Mouse (Mus musculus): ENCODE measurements around the gene Ppp2r5b. TPM values are rescaled to one million over a fixed set of nuclear protein-coding genes. Genes with fewer than 3 reads are reported as not detected.

The Ppp2r5b gene
- polyA plus RNA-seq, 1 experiment from 2014 or later = 61.2 TPM

- DNase-seq (ENCODE audit: low spot score) = no peak
- Histone ChIP-seq H3K27ac (ENCODE audit: low read depth, low read length) (no peak overlapping the region), H3K27me3 (ENCODE audit: control insufficient read depth, insufficient read depth, low read length) (no peaks in the 10 kb centered on the region), H3K4me2 (ENCODE audit: low read depth) (no peak overlapping the region), H3K36me3 (ENCODE audit: control insufficient read depth, insufficient read depth, low read length) (peaks cover 8% of the 10 kb centered on the region), H3K9ac (ENCODE audit: low read length) (no peak overlapping the region), H3K4me1 (ENCODE audit: control insufficient read depth, insufficient read depth, low read length) (no peaks in the 10 kb centered on the region), H3K9me3 (ENCODE audit: control insufficient read depth, low read length) (no peaks in the 10 kb centered on the region; the same call in 1 of the 2 replicates), H3K4me3 (ENCODE audit: low read depth, low read length) (no peak overlapping the region)
- 88% methylated on average over 8 of the region's 8 CpGs for WGBS
- no peak for ATAC-seq (ENCODE audit: insufficient read depth, low FRiP score, low TSS enrichment)
Observed at GRCm38 (mm10) chr19:6264945-6265344, 29.3 kb upstream of the Ppp2r5b start.

GRCm38 (mm10) chr19:6264200-6264599, 28.5 kb upstream of the Ppp2r5b start:
- Histone ChIP-seq H3K9ac (ENCODE audit: low read length) (no peak overlapping the region), H3K4me2 (ENCODE audit: low read depth) (no peak overlapping the region), H3K9me3 (ENCODE audit: control insufficient read depth, low read length) (no peaks in the 10 kb centered on the region; the same call in 1 of the 2 replicates), H3K4me3 (ENCODE audit: low read depth, low read length) (no peak overlapping the region), H3K36me3 (ENCODE audit: control insufficient read depth, insufficient read depth, low read length) (peaks cover 8% of the 10 kb centered on the region), H3K27ac (ENCODE audit: low read depth, low read length) (no peak overlapping the region), H3K27me3 (ENCODE audit: control insufficient read depth, insufficient read depth, low read length) (no peaks in the 10 kb centered on the region), H3K4me1 (ENCODE audit: control insufficient read depth, insufficient read depth, low read length) (no peaks in the 10 kb centered on the region)
- WGBS = 67% methylated on average over 9 of the region's 9 CpGs
- DNase-seq (ENCODE audit: low spot score) (no peak), ATAC-seq (ENCODE audit: insufficient read depth, low FRiP score, low TSS enrichment) (no peak)

- H3K4me3 ChIP-seq (ENCODE audit: low read depth, low read length) = no peak overlapping the region
- H3K9me3 ChIP-seq (ENCODE audit: control insufficient read depth, low read length) = no peaks in the 10 kb centered on the region; the same call in 1 of the 2 replicates
- 84% methylated on average over 8 of the region's 8 CpGs for WGBS
- no peak for DNase-seq (ENCODE audit: low spot score)
- H3K9ac ChIP-seq (ENCODE audit: low read length) = no peak overlapping the region
- peaks cover 11% of the 10 kb centered on the region for H3K36me3 ChIP-seq (ENCODE audit: control insufficient read depth, insufficient read depth, low read length)
- H3K27me3 ChIP-seq (ENCODE audit: control insufficient read depth, insufficient read depth, low read length) = no peaks in the 10 kb centered on the region
- H3K27ac ChIP-seq (ENCODE audit: low read depth, low read length) = no peak overlapping the region
- H3K4me1 ChIP-seq (ENCODE audit: control insufficient read depth, insufficient read depth, low read length) = no peaks in the 10 kb centered on the region
- no peak for ATAC-seq (ENCODE audit: insufficient read depth, low FRiP score, low TSS enrichment)
- no peak overlapping the region for H3K4me2 ChIP-seq (ENCODE audit: low read depth)
Observed at GRCm38 (mm10) chr19:6262839-6263433, 27.3 kb upstream of the Ppp2r5b start.

GRCm38 (mm10) chr19:6262222-6262621, 26.6 kb upstream of the Ppp2r5b start:
- DNase-seq (ENCODE audit: low spot score) (peak; percentile 72), ATAC-seq (ENCODE audit: insufficient read depth, low FRiP score, low TSS enrichment) (no peak)
- Histone ChIP-seq H3K36me3 (ENCODE audit: control insufficient read depth, insufficient read depth, low read length) (peaks cover 14% of the 10 kb centered on the region), H3K9me3 (ENCODE audit: control insufficient read depth, low read length) (no peaks in the 10 kb centered on the region; the same call in 1 of the 2 replicates), H3K4me3 (ENCODE audit: low read depth, low read length) (no peak overlapping the region), H3K27ac (ENCODE audit: low read depth, low read length) (no peak overlapping the region), H3K9ac (ENCODE audit: low read length) (no peak overlapping the region), H3K27me3 (ENCODE audit: control insufficient read depth, insufficient read depth, low read length) (no peaks in the 10 kb centered on the region), H3K4me2 (ENCODE audit: low read depth) (no peak overlapping the region), H3K4me1 (ENCODE audit: control insufficient read depth, insufficient read depth, low read length) (no peaks in the 10 kb centered on the region)
- 57% methylated on average over 7 of the region's 7 CpGs for WGBS

GRCm38 (mm10) chr19:6261379-6261778, 25.7 kb upstream of the Ppp2r5b start:
- H3K36me3 ChIP-seq (ENCODE audit: control insufficient read depth, insufficient read depth, low read length) = peaks cover 17% of the 10 kb centered on the region
- DNase-seq (ENCODE audit: low spot score) = no peak
- H3K27me3 ChIP-seq (ENCODE audit: control insufficient read depth, insufficient read depth, low read length) = no peaks in the 10 kb centered on the region
- H3K27ac ChIP-seq (ENCODE audit: low read depth, low read length) = no peak overlapping the region
- 91% methylated on average over 14 of the region's 14 CpGs for WGBS
- no peaks in the 10 kb centered on the region for H3K4me1 ChIP-seq (ENCODE audit: control insufficient read depth, insufficient read depth, low read length)
- H3K9ac ChIP-seq (ENCODE audit: low read length) = no peak overlapping the region
- H3K4me2 ChIP-seq (ENCODE audit: low read depth) = no peak overlapping the region
- ATAC-seq (ENCODE audit: insufficient read depth, low FRiP score, low TSS enrichment) = no peak
- H3K9me3 ChIP-seq (ENCODE audit: control insufficient read depth, low read length) = no peaks in the 10 kb centered on the region; the same call in 1 of the 2 replicates
- H3K4me3 ChIP-seq (ENCODE audit: low read depth, low read length) = no peak overlapping the region

GRCm38 (mm10) chr19:6260946-6261345, 25.3 kb upstream of the Ppp2r5b start:
- no peak for ATAC-seq (ENCODE audit: insufficient read depth, low FRiP score, low TSS enrichment)
- peaks cover 17% of the 10 kb centered on the region for H3K36me3 ChIP-seq (ENCODE audit: control insufficient read depth, insufficient read depth, low read length)
- no peaks in the 10 kb centered on the region; the same call in 1 of the 2 replicates for H3K9me3 ChIP-seq (ENCODE audit: control insufficient read depth, low read length)
- no peak overlapping the region for H3K4me2 ChIP-seq (ENCODE audit: low read depth)
- H3K27ac ChIP-seq (ENCODE audit: low read depth, low read length) = no peak overlapping the region
- no peak for DNase-seq (ENCODE audit: low spot score)
- no peak overlapping the region for H3K9ac ChIP-seq (ENCODE audit: low read length)
- no peaks in the 10 kb centered on the region for H3K27me3 ChIP-seq (ENCODE audit: control insufficient read depth, insufficient read depth, low read length)
- 80% methylated on average over 4 of the region's 4 CpGs for WGBS
- no peak overlapping the region for H3K4me3 ChIP-seq (ENCODE audit: low read depth, low read length)
- no peaks in the 10 kb centered on the region for H3K4me1 ChIP-seq (ENCODE audit: control insufficient read depth, insufficient read depth, low read length)

GRCm38 (mm10) chr19:6260428-6260827, 24.8 kb upstream of the Ppp2r5b start:
- H3K4me2 ChIP-seq (ENCODE audit: low read depth) = no peak overlapping the region
- DNase-seq (ENCODE audit: low spot score) = no peak

GRCm38 (mm10) chr19:6253021-6253420, 17.3 kb upstream of the Ppp2r5b start:
- H3K27ac ChIP-seq (ENCODE audit: low read depth, low read length) = no peak overlapping the region
- ATAC-seq (ENCODE audit: insufficient read depth, low FRiP score, low TSS enrichment) = no peak
- 99% methylated on average over 4 of the region's 4 CpGs for WGBS
- no peak for DNase-seq (ENCODE audit: low spot score)
- H3K27me3 ChIP-seq (ENCODE audit: control insufficient read depth, insufficient read depth, low read length) = no peaks in the 10 kb centered on the region
- H3K4me3 ChIP-seq (ENCODE audit: low read depth, low read length) = no peak overlapping the region
- no peaks in the 10 kb centered on the region for H3K9me3 ChIP-seq (ENCODE audit: control insufficient read depth, low read length)
- no peaks in the 10 kb centered on the region for H3K4me1 ChIP-seq (ENCODE audit: control insufficient read depth, insufficient read depth, low read length)
- no peak overlapping the region for H3K4me2 ChIP-seq (ENCODE audit: low read depth)
- H3K36me3 ChIP-seq (ENCODE audit: control insufficient read depth, insufficient read depth, low read length) = peaks cover 23% of the 10 kb centered on the region
- no peak overlapping the region for H3K9ac ChIP-seq (ENCODE audit: low read length)

More at GRCm38 (mm10) chr19:6260428-6260827, 24.8 kb upstream of the Ppp2r5b start:
- WGBS = 88% methylated on average over 2 of the region's 2 CpGs
- Histone ChIP-seq H3K27me3 (ENCODE audit: control insufficient read depth, insufficient read depth, low read length) (no peaks in the 10 kb centered on the region), H3K36me3 (ENCODE audit: control insufficient read depth, insufficient read depth, low read length) (peaks cover 19% of the 10 kb centered on the region), H3K4me1 (ENCODE audit: control insufficient read depth, insufficient read depth, low read length) (no peaks in the 10 kb centered on the region), H3K9ac (ENCODE audit: low read length) (no peak overlapping the region), H3K9me3 (ENCODE audit: control insufficient read depth, low read length) (no peaks in the 10 kb centered on the region; the same call in 1 of the 2 replicates), H3K4me3 (ENCODE audit: low read depth, low read length) (no peak overlapping the region), H3K27ac (ENCODE audit: low read depth, low read length) (no peak overlapping the region)
- no peak for ATAC-seq (ENCODE audit: insufficient read depth, low FRiP score, low TSS enrichment)
